Mouse (Mus musculus): ENCODE measurements around the gene Pcyt1a. TPM values are rescaled to one million over a fixed set of nuclear protein-coding genes. Genes with fewer than 3 reads are reported as not detected.

Pcyt1a gene
- total RNA-seq (2023) = 19.7 TPM

GRCm38 (mm10) chr16:32430474-32431046 is at the start of gene Pcyt1a:
Gene Pcyt1a, plus strand, starts transcription at chr16:32430921.

GRCm38 (mm10) chr16:32400267-32400666 is 30.5 kb upstream of the Pcyt1a start, which contains the start of gene Tm4sf19:
Gene Tm4sf19, plus strand, starts transcription at chr16:32400506.

GRCm38 (mm10) chr16:32419517-32420483 is 10.9 kb upstream of the Pcyt1a start, which contains the start of gene Tctex1d2:
Gene Tctex1d2, plus strand, starts transcription at chr16:32419702.

GRCm38 (mm10) chr16:32487234-32488111 is 56.8 kb downstream of the Pcyt1a start, which contains the start of gene Slc51a:
Gene Slc51a, minus strand, starts transcription at chr16:32487879.

GRCm38 (mm10) chr16:32495965-32496364 is 65.2 kb downstream of the Pcyt1a start, which contains the start of gene Zdhhc19:
Gene Zdhhc19, plus strand, starts transcription at chr16:32496265.

Other genes starting within 250 kb of the Pcyt1a start
- 7.8 TPM for gene Fbxo45, start 183.8 kb upstream of the Pcyt1a start, total RNA-seq (2023)
- gene Wdr53, start 183.7 kb upstream of the Pcyt1a start, total RNA-seq (2023) = 11.4 TPM
- gene Smco1, start 159.5 kb upstream of the Pcyt1a start, total RNA-seq (2023) = 0.68 TPM
- 19.6 TPM for gene Rnf168, start 153.5 kb upstream of the Pcyt1a start, total RNA-seq (2023)
- gene Ubxn7, start 98.7 kb upstream of the Pcyt1a start, total RNA-seq (2023) = 75.1 TPM
- gene Tm4sf19, start 30.4 kb upstream of the Pcyt1a start, total RNA-seq (2023) = not detected
- not detected for gene Tctex1d2, start 11.2 kb upstream of the Pcyt1a start, total RNA-seq (2023)
- gene Slc51a, start 57.0 kb downstream of the Pcyt1a start, total RNA-seq (2023) = not detected
- not detected for gene Zdhhc19, start 65.3 kb downstream of the Pcyt1a start, total RNA-seq (2023)
- 61.9 TPM for gene Tfrc, start 178.0 kb downstream of the Pcyt1a start, total RNA-seq (2023)
- 49.0 TPM for gene Tnk2, start 213.0 kb downstream of the Pcyt1a start, total RNA-seq (2023)